Mouse (Mus musculus): ENCODE results near the gene Dpep1. TPM values are rescaled to one million over a fixed set of nuclear protein-coding genes. Genes with fewer than 3 reads are reported as not detected.

The Dpep1 gene
- polyA plus RNA-seq (2012; rRNA removed), result 0.34 and 1.2 TPM in 2 replicates

GRCm38 (mm10) chr8:123185566-123186409 is at the start of gene Dpep1:
TSS of gene Dpep1 (plus strand) at chr8:123186242.

GRCm38 (mm10) chr8:123157888-123158465 is 28.1 kb upstream of the Dpep1 start, which contains the start of gene Sult5a1:
TSS of gene Sult5a1 (minus strand) at chr8:123158315.

GRCm38 (mm10) chr8:123212321-123213117 is 26.5 kb downstream of the Dpep1 start, which contains the start of the genes Chmp1a and Spata33:
TSS of gene Chmp1a (minus strand) at chr8:123212763.
TSS of gene Spata33 (plus strand) at chr8:123212832.

GRCm38 (mm10) chr8:123224278-123225266 is 38.5 kb downstream of the Dpep1 start, which contains the start of gene Cdk10:
TSS of gene Cdk10 (plus strand) at chr8:123224842.

GRCm38 (mm10) chr8:123235520-123236497 is 49.8 kb downstream of the Dpep1 start, which contains the start of gene Spata2l:
TSS of gene Spata2l (minus strand) at chr8:123236233.

Other genes with a start within 250 kb of the Dpep1 start
- 63.6 and 67.0 TPM in 2 replicates for gene Ankrd11, start 144.0 kb upstream of the Dpep1 start, polyA plus RNA-seq (2012; rRNA removed)
- 106 and 116 TPM in 2 replicates for gene Spg7, start 123.3 kb upstream of the Dpep1 start, polyA plus RNA-seq (2012; rRNA removed)
- gene Rpl13, start 83.9 kb upstream of the Dpep1 start, polyA plus RNA-seq (2012; rRNA removed), result 1,904 and 2,108 TPM in 2 replicates
- 5.1 and 5.9 TPM in 2 replicates for gene Cpne7, start 68.9 kb upstream of the Dpep1 start, polyA plus RNA-seq (2012; rRNA removed)
- 2.1 and 11.6 TPM in 2 replicates for gene Sult5a1, start 27.9 kb upstream of the Dpep1 start, polyA plus RNA-seq (2012; rRNA removed)
- 121 and 129 TPM in 2 replicates for gene Chmp1a, start 26.5 kb downstream of the Dpep1 start, polyA plus RNA-seq (2012; rRNA removed)
- gene Spata33, start 26.6 kb downstream of the Dpep1 start, polyA plus RNA-seq (2012; rRNA removed), result 6.6 and 7.0 TPM in 2 replicates
- 121 and 122 TPM in 2 replicates for gene Cdk10, start 38.6 kb downstream of the Dpep1 start, polyA plus RNA-seq (2012; rRNA removed)
- gene Spata2l, start 50.0 kb downstream of the Dpep1 start, polyA plus RNA-seq (2012; rRNA removed), result 3.0 and 3.2 TPM in 2 replicates
- 38.9 and 40.2 TPM in 2 replicates for gene Zfp276, start 68.0 kb downstream of the Dpep1 start, polyA plus RNA-seq (2012; rRNA removed)
- gene Vps9d1, start 68.1 kb downstream of the Dpep1 start, polyA plus RNA-seq (2012; rRNA removed), result 109 and 116 TPM in 2 replicates
- 27.6 and 35.1 TPM in 2 replicates for gene Fanca, start 132.3 kb downstream of the Dpep1 start, polyA plus RNA-seq (2012; rRNA removed)
- 37.7 and 44.4 TPM in 2 replicates for gene Spire2, start 146.5 kb downstream of the Dpep1 start, polyA plus RNA-seq (2012; rRNA removed)
- 267 and 295 TPM in 2 replicates for gene Tcf25, start 187.5 kb downstream of the Dpep1 start, polyA plus RNA-seq (2012; rRNA removed)
- gene Mc1r, start 220.9 kb downstream of the Dpep1 start, polyA plus RNA-seq (2012; rRNA removed), result 0.02 and 0.10 TPM in 2 replicates
- gene Tubb3, start 225.2 kb downstream of the Dpep1 start, polyA plus RNA-seq (2012; rRNA removed), result 2,181 and 2,513 TPM in 2 replicates
- gene Def8, start 237.3 kb downstream of the Dpep1 start, polyA plus RNA-seq (2012; rRNA removed), result 44.5 and 45.5 TPM in 2 replicates